Mouse (Mus musculus): ENCODE measurements around the gene Srd5a1.
"Not testable (repeated sequence)": the region's sequence is repeated elsewhere in the genome, so short reads cannot be mapped to it uniquely, and the experiment has no call there.

Srd5a1 gene

DNA sequence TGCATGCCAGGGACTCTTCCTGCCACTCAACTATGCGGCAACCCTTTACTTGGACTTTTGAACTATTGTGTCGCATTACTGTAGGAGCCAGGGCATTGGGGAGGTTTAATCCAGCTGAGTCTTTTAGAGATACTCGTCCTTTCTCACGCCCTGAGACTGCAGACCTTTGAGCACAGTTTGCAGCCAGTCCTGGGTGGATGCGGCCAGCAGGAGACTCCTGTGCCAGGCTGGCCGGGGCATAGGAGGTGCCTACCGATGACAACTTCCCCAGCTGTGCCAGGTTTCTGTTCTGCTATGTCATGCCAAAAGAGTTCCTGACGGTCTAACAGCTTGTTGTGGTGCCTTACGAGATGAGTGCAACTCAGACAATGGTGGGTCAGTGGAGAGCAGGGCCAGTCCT is 42.0 kb downstream of the Srd5a1 start:
- peak; percentile 87 for DNase-seq

GRCm38 (mm10) chr13:69565401-69565800 is 45.8 kb downstream of the Srd5a1 start:
- DNase-seq = not testable (repeated sequence)

- no peak for DNase-seq
These were observed 46.7 kb downstream of the Srd5a1 start for GRCm38 (mm10) chr13:69564573-69564972.

DNA sequence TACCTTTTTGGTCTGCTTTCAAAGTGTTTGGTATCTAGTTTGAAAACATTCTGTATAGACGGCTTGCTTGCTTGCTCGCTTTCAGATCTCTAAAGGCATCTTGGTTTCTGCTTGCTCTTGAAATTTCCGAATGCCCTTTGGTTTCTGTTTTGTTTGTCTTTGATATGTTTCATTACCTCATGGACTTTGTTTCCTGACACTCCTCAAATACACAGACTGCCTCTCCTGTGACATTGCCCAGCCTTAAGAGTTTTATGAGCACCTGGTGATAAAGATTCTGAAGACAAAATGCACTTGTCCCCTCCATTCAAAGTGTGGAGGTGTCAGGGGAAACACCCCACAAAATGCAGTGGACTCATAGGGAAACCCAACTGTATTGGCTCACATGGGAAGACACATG is 47.3 kb downstream of the Srd5a1 start:
- peak; percentile 76 for DNase-seq

DNA sequence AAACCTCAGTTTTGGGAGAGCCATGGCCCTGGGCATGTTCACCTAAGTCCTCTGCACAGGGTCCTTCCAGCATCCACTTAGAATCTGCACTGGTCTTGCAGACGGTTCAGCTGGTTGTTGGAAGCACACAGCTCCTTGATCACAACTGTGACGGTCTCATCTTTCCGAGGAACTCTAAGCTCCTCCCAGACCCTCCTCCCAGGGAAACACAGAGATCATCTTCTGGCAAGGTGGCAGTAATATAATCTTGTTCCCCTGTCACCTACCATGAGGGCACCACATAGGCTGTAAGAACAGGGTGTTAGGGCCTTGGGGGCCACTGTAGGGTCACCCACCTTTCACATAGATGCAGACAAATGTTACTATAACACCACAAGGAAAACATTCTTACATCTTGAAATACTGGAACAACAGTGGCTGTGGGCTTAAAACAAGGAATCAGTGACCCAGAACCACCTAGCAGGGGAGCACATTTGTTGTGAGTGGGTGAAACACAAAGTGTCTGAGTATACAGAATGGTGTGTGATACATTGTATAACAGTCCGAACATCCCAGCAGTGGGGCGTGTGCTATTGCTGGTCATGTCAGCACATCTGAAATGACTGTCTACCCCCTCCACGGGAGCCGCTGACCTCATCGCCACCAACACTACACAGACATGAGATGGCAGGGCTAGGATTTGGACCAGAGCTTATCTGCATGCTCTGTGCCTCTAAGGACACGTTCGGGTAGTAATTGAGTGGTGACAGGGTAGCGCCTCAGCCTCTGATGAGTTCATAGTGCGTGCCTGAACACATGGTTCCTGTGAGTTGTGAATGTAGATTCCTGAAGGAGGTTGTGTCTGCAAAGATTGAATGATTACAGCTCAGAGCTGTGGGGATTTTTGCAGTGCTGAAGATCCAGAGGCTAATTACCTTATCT is 48.3 kb downstream of the Srd5a1 start:
- DNase-seq = no peak

DNA sequence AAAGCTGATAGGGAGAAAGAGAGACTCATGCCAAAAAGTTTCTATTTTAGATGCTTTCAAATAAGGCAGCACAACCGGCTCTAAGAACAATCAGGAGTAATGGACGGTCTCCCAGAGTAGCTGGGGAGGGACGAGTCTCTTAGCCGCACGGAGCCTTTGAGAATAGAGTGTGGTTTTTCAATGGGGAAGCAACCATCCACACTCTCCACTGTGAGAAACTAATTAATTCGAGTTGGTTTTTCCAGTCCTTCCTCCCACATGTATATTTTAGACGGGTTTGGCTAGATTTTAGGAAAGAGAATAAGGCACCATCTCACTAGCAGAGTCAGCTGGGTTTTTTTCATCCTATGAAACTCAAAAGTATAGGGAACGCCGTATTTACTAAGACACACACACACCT is 49.2 kb downstream of the Srd5a1 start:
- DNase-seq = no peak

DNA sequence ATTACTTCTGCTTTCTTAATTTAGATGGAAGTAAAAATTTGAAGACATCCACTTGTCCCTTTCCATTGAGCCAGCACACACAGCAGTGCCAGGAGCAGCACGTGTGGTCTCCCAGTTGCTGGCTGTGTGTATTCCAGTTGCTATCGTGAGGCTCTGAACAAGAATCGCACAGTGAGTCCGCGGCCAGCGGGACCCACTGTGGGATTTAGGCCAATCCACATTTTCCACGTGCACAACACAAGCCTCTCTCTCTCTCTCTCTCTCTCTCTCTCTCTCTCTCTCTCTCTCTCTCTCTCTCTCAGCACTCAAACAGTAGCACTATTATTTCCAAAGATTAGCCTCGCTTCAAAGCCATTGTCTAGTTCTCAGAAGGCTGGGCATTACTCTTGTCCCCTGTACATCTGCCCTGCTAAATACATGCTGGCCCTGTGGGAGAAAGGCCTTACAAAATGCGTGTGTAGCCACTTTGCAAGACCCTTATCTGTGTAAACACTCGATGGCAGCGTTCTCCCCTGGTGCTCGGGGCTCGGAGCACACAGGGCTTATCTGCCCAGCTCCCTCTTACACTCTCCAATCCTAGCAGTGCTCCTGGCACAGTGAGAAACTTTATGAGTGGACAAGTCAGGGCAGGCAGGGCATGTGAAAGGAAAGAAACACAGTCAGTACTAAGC is 51.8 kb downstream of the Srd5a1 start:
- DNase-seq = no peak

DNA sequence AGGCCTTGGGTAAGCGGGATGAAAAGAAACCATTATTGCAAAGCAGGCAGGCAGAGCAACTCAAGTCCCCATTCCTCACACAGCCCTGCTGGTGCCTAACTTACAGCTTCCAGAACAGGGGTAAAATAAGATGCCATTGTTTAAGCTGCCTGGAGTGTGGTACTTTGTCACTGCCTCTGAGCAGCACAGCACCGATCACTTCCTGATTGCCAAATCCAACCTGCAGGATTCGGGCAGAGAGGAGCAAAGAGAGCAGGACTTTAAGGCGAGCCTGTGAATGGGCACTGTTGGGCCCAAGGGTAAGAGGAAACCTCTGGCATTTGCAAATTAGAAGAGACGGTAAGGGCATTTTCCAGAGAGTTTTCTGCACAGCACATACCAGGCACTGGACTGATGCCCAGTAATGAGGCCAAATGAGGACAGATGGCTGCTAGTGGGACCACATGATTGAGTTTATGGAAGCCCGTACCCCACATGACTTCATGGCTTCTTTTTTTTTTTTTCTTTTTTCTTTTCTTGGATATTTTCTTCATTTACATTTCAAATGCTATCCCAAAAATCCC is 53.1 kb downstream of the Srd5a1 start:
- DNase-seq = peak; percentile 38

DNA sequence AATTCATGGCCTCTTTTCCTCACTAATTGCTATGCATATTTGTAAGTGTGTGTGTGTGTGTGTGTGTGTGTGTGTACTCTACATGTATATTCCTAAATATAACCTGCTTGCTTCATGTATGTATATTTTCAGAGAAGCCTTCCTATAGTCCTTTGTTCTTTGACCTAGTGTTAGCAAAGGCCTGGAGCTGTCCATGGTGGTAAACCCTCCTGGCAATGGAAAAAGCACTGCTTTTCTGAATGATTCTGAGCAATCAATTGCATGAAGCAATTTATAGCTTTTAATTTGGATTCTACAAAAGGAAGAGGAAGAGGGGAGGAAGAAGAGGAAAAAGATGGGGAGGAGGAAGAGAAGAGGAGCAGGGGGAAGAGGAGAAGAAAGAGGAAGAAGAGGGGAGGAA is 54.5 kb downstream of the Srd5a1 start:
- DNase-seq = no peak

GRCm38 (mm10) chr13:69555957-69556482 is 55.2 kb downstream of the Srd5a1 start:
- DNase-seq = no peak

DNA sequence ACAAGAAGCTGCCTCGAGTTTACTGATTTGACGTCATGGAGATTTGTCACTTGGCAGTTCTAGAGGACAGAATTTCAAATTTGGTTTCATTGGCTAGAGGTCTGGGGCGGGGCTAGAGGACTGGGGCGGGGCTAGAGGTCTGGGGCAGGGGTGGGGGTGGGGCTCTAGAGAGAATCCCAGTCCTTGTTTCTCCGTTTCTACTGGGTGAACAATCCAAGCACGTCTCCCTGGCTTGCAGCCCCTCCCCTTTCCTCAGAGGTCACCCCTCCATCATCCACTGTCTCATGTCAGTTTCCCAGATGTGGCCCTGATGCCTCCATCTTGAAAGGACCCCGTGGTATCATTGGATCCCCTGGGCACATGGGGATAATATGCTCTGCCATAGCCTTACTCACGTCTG is 56.2 kb downstream of the Srd5a1 start:
- no peak for DNase-seq

DNA sequence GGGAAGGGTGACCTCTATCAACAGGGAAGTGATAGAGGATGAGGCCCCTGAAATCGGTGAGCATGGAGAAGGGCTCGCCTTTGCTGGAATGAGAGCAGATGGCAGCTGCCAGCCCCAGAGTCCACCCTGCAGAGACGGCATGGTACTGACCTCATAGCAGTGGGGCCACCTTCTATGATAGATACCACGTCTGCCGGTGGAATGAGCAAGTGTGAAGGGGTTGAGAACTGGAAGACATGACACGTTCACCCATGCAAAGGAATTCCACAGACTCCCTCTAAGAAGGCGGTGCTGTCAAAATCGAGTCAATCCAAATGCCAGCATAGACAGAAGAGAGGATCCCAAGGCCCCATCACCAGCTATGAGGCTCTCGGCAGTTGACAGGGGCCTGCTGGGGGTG is 57.0 kb downstream of the Srd5a1 start:
- DNase-seq = no peak

DNA sequence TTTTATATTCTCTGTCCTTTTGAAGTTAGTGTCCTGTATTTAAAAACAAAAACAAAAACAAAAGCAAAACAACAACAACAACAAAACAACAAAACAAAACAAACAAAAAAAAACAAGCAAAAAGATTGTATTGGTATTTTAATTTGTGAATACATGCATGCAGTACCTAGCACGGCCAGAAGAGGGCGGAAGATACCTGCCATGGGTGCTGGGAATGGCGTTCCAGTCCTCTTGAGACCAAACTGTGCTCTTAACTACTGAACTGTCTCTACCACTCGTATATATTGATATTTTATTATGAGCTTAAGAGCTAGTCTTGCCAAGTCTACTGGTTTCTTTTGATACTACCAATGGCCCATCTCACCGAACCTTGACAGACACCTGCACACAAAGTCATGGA is 58.2 kb downstream of the Srd5a1 start:
- peak; percentile 68 for DNase-seq

GRCm38 (mm10) chr13:69550831-69551230 is 60.4 kb downstream of the Srd5a1 start:
- DNase-seq = no peak

DNA sequence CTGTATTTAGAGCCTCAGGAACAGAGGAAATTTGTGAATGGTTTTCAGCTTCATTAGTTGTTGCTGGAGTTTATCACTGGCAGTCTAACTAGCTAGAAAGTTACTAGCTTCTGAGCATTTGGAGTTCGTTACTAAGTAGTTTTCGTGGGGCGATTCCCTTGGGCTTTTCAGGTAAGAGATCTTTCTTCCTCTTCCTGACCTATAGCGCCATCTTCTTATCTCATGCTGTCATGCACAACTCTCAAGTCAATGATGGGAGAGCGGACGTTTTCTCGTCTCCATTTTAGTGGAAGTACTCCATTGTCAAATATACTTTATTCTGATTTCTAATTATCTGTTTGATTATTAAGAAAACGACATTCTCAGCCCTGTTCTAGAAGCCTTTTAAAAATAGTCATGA is 61.3 kb downstream of the Srd5a1 start:
- DNase-seq = no peak

DNA sequence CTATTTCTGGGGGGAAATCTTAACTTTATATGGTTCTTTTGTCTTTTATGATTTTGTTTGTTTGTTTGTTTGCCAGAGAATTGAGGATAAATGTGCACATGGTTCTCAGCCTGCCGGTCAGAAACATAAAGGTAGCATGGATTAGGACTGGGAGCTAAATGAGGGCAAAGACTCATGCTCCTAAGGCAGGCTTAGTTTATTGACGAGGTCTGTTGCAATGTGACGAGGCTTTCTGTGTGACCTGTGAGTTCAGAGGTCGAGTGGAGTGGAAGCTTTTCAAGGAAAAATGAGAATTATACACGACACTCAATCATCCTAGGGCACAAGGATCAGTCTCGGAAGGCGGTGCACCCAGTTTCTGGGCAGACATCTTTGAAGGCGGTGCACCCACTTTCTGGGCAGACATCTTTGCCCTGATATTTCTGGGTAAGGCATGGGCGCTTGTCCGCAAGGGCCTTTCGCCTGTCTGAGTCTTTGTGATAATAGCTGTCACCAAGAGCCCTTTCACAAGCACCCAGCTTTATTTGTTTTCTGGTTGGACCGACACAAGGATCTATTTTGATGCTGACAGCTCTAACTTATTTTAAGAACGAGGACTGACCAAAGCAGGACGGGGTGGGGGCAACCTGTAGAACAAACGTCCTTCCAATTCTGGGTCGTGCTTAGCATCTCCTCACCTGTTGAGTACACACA is 63.6 kb downstream of the Srd5a1 start:
- DNase-seq = no peak

DNA sequence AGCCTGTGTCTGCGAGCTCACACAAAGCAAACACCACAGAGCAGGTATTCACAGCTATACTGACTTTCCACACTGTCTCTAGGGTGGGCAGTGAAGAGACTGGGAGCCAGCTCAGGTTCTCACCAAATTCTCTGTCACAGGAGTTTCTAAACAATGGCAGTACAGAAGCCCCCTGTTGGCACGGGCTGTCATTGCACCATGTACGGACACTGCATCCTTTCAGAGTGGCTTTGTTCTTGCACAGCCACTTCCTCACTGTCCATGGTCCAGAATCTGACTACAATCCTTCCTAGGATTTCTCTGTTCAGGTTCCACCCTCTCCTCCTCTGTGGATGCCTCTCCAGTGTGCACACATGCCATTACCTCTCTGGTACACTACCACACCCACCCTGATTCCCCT is 66.2 kb downstream of the Srd5a1 start:
- DNase-seq = peak; percentile 64

DNA sequence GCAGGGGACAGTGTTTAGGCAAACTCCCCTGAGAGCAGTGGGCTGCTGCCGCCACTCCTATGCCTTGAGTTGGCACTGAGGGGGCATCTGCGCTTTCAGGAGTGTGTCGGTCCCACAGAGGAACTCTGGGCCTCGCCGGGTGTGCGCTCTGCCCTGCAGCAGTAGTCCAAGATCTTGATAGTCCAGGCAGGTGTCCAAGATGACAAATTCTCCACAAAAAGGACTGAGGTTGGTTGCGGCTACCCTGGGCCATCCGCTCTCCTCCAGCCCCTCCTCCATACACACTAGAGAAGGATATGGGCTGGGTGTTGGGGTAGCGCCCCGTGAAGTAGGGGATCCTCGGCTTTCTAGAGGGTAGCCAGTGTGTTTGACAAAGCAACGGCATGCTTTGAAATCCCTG is 67.6 kb downstream of the Srd5a1 start:
- no peak for DNase-seq

- no peak for DNase-seq
These were observed 68.5 kb downstream of the Srd5a1 start for GRCm38 (mm10) chr13:69542571-69543352.

DNA sequence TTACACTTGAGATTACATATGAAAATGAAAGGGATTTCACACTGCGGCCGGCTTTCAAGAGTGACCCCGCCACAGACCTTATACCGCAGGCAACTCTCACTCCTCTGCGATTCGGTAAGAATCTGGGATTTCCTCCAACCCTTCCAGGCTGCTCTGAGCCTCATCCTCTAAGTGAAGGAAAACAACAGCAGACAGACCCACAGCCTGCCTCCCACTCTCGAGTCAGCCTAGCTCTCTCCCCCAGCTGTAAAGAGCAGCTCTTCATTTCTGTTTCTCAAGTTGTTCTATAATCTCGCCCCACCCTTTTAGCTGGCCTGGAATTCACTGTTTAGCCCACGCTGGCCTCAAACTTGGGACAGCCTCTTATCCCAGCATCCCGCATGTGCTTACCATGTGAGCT is 69.5 kb downstream of the Srd5a1 start:
- no peak for DNase-seq

DNA sequence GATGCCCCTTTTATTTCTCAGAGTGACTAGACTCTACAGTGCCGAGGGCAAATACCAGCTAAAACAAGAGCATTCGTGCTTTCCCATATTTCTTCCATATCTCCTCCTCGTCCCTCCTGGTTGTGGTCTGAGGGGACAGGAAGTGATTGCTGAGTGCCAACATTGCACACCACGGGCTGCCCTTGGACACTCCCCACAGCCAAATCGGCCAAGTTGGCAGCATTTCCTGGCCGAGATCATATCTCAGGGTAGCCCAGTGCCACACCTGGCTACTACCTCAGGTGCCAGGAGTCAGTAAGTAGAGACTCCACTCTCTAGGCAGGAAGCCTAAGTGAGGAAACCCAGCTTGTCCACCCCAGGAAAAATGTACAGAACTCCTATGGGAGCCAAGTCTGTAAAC is 70.0 kb downstream of the Srd5a1 start:
- DNase-seq = no peak

GRCm38 (mm10) chr13:69538327-69538726 is 72.9 kb downstream of the Srd5a1 start:
- no peak for DNase-seq
